Mouse (Mus musculus): ENCODE results near the gene Pitx2. TPM values are rescaled to one million over a fixed set of nuclear protein-coding genes. Genes with fewer than 3 reads are reported as not detected.

Gene Pitx2
- polyA plus RNA-seq (2012; rRNA removed), result 60.8 and 75.0 TPM in 2 replicates

- peak; percentile 57 for DNase-seq (ENCODE audit: low spot score)
Measured at GRCm38 (mm10) chr3:129199609-129200500, at the start of gene Pitx2. Gene Pitx2 (plus strand): TSS chr3:129199878.

- DNase-seq (ENCODE audit: low spot score), result no peak
Measured at GRCm38 (mm10) chr3:129150001-129150400, 49.7 kb upstream of the Pitx2 start.

GRCm38 (mm10) chr3:129151096-129151685, 48.5 kb upstream of the Pitx2 start:
- no peak for DNase-seq (ENCODE audit: low spot score)

DNA sequence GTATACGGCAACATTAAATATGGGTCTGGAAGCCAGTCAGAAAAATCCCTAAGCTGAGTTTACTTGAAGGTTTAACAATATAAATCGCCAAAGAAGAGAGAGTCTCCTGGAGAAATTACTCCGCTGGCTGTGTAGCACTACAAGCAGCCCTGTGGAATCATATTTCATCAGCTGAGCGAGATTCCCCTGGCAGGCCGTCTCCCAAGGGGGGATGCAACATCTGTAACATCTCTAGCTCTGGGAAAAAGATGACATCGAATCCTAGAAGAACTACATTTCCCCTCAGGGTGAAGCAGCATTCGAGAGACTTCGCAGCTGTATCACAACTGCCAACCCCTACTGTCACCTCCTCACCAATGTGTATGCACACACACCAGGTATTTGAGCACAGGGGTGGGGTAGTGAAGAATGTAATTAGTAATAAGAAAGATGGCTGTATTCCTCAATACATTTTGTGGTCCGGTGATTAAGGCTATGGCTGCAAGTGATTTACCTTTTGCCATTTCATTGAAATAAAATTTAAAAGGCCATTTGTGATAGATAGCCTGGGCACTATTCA, 40.8 kb upstream of the Pitx2 start:
- DNase-seq (ENCODE audit: low spot score), result no peak

DNA sequence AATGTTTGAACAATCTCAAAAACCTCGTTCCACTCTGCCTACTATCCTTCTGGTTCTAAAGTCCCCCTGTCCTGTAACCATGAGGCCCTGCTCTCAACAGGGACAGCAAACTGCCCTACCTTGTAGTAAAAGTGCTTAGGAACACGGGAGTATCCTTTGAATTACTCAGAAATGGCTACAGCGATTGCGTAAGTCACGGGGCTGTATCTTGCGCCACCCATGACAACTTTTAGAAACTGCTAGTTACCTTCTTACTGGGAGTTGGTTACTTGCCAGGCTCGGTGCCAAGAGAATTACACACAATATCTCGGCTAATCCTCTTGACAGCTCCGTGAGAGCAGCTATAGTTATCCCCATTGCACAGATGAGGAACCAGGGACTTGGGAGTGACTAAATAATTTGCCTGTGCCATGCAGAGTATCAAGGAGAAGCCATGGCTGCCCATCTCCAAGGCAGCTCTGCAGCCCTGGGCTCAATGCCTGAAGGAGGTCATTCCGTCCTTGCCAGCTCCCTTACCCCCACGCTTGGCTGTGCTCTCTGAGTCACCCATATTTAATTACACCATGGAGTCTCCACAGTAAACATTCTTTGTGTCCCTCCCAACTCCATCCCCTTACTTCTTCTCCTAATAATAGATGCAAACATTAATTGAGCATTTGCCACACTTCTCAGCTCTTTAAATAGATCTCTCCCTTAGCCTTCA, 38.2 kb upstream of the Pitx2 start:
- no peak for DNase-seq (ENCODE audit: low spot score)

GRCm38 (mm10) chr3:129164246-129164645, 35.4 kb upstream of the Pitx2 start:
- DNase-seq (ENCODE audit: low spot score), result no peak

GRCm38 (mm10) chr3:129165715-129166114, 34.0 kb upstream of the Pitx2 start:
- DNase-seq (ENCODE audit: low spot score), result no peak

- DNase-seq (ENCODE audit: low spot score), result no peak
Measured at GRCm38 (mm10) chr3:129166684-129167083, 33.0 kb upstream of the Pitx2 start.

- DNase-seq (ENCODE audit: low spot score), result no peak
Measured at GRCm38 (mm10) chr3:129170416-129170815, 29.3 kb upstream of the Pitx2 start.

DNA sequence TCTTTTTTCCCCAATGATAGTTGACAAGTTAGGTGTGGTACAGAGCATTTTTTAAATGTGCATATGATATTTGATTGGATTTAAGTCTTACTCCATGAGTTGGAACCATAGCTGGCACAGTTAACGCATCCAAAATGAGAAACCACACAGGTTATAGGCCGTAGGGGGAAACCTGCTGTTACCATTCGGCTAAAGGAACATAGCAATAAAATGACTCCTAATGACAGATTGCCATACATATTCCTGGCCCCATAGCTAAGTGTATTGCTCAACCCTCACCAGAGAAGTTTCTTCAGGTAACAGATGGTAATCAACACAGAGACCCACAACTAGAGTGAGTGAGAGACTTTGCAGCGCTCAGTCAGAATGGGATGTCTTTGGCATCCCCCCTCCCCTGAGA, 27.9 kb upstream of the Pitx2 start:
- no peak for DNase-seq (ENCODE audit: low spot score)

DNA sequence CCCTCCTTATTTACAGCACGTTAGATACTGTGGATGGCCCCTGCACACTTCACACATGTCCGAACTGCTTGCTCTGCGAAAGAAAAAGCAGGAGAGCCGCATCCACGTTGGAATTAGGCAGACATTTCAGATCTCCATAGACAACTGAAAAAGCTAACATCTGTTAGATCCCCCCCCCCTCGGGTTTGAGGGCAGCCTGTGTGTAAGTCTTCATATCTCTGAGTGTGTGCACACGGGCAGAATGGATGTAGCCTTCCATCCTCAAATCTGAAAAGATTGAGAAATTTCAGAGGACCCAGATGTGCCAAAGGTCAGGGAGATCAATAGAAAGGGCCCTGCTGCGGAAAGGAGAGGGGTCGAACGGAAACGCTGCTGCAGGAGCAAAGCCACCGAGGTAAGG, 5.2 kb upstream of the Pitx2 start:
- no peak for DNase-seq (ENCODE audit: low spot score)

GRCm38 (mm10) chr3:129195036-129195435, 4.6 kb upstream of the Pitx2 start:
- no peak for DNase-seq (ENCODE audit: low spot score)

DNA sequence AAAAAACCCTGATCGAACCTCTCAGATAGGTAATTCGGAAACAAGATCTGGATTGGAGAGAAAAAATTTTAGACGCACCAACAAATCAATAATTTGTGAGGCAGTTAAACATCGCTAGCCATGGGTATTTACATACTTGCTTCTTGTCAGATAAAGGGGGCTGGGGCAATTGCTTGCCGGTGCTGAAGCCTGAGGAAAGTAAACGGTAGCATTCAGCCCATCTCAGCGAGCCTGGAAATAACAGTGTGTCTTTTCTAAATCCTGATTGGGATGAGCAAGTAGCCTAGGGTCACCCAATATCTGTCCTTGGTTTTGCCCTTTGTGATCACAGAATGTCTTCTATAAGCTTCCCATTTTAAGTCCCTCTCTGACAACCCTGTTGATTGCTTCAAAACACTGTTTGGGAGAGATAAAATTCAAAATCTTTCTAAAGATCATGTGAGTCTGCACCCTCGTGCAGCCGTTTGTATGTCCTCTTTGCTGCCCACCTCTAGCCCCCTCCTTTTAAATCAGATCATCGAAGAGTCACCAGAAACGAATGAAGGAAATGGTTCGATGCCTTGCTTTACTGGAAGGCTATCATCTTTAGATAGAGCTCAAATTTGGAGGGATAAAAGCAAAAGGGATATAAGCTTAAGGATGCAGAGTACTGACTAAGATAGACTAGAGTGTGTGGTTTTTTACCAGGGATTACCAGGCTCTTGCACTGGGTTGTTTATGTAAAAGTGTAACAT, 3.7 kb upstream of the Pitx2 start:
- no peak for DNase-seq (ENCODE audit: low spot score)

GRCm38 (mm10) chr3:129196550-129196919, 3.1 kb upstream of the Pitx2 start:
- DNase-seq (ENCODE audit: low spot score), result no peak

DNA sequence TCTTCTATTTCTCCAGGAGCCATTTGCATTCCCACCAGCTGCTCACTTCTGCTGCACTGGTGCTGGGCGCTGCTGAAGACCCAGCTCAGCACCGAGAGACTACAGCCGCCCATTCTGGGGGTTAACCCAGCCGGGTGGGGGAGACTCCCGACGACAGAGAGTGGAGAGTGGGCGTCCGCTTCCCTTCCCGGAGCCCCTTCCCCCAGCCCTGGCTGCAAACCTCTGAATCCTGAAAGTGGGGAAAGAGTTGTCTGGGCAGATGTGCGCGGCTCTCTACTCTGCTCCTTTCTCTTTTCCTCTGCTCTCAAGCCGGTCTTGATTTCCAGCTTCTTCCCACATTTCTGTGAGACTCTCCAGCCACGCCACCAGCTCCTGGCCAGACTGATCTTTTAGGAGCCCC, 2.6 kb upstream of the Pitx2 start:
- no peak for DNase-seq (ENCODE audit: low spot score)

DNA sequence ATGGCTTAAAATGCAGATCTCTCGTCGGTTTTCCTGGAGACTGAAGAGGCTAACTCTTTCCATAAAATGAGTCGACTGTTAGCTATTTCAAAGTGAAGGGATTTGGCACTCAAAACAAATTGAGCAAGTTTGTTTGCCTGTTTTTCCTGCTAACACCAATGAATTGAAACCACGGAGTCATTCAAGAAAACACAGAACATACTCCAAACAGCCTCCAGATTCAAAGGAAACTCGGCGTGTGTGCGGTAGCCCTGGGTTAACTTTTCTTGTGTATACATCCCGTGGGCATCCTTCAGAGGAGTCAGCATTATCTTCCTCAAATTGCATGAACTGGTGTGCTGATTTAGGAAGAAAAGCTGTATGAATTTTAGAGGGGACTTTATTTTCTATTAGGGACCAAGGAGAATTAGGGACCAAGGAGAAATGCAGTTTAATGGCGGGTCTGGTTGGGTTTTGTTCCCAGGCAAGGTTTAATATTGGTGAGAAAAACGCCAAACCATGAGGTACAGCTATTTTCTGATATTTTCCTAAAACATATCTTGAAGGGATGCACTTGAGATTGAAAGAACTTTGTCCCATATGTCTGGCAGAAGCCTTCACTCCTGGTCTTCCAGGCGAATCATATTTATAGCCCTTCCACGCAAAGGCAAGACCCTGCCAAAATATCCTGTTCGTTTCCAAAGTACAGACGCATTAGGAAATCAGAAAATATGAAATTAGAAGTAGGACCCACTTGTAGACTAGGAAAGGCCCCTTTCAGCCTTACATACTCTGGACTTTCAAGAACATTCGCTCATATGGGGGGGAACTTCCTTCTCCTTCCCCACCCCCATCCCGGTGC, 1.7 kb upstream of the Pitx2 start:
- DNase-seq (ENCODE audit: low spot score), result no peak

DNA sequence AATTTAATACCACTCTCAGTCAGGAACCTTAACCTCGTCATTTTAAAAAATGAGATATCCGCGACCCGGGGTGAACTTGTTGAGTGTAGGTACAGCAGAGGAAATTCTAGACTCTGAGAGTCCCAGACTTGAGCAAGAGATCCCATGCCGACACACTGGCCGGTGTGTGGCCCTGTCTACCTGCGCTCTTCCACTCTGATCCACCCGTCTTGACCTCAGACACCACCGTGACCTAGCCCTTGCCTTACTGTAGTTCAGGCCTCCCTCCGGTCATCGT, 1.1 kb upstream of the Pitx2 start:
- DNase-seq (ENCODE audit: low spot score), result no peak

DNA sequence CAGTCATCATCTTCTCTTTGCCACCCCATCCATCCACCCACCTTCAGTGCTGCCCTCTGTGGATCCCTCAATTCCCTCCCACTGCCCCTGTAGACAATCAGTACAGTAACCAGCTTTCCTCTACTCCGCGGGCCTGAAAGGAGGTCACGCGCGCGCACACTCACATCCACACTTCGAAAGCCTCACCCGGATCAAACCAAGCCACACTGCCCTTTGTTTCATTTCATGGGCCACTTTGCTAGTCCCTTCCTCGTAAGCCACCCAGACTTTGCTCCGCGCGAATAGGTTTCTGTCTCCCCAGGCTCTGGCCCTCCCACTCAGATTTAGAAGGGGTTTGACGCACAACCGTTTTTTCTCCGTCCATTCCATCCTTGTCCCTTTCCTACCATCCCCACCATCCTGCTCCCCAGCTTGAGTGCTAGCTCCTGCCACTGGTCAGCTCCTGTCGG, 494 bp upstream of the Pitx2 start:
- no peak for DNase-seq (ENCODE audit: low spot score)

DNA sequence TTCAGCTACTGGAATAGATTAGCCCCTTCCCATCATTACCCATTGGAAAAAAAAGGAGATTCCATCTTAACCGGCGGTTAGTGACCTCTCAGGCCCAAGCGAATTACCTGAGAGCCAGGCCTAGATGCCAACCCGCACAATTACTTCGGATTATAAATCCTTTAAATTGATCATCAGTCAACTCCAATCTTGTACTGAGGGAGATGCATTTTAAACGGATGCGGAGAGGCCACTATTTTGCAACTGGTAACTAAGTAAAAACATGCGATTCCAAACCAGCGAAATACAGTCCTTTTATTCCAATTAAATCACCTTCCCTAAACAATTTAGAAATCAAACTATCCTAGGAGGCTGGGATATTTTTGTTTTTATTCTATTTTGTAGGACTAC, 818 bp downstream of the Pitx2 start:
- DNase-seq (ENCODE audit: low spot score), result no peak

GRCm38 (mm10) chr3:129201156-129201555, 1.5 kb downstream of the Pitx2 start:
- no peak for DNase-seq (ENCODE audit: low spot score)

GRCm38 (mm10) chr3:129201681-129202255, 2.1 kb downstream of the Pitx2 start:
- DNase-seq (ENCODE audit: low spot score), result no peak
